Mouse (Mus musculus): Measurements from ENCODE around the gene Fbxo7.
A peak's percentile ranks its signal among the peaks of the same experiment; 100 is the strongest.

- TF ChIP-seq CTCF (conservative IDR thresholded peaks at IDR 0.05; ENCODE audit: insufficient read depth, insufficient read length, low read depth, low read length) = peak; percentile 69
- no peak for TF ChIP-seq POLR2A (IDR thresholded peaks at IDR 0.05; ENCODE audit: low read depth, low read length)
Observed at GRCm38 (mm10) chr10:86091919-86092318, 70.1 kb downstream of the Fbxo7 start.
